Mouse (Mus musculus) common myeloid progenitor, adult 5-6 weeks (primary cell): Measurements from ENCODE around the gene Pde4d. TPM values are rescaled to one million over a fixed set of nuclear protein-coding genes. Genes with fewer than 3 reads are reported as not detected.

Experiments
- ATAC-seq: replicated peaks from 2 replicates; pipeline ENCODE4 v1.8.0; 2016; ENCODE audit warnings: low read depth, mild to moderate bottlenecking, moderate TSS enrichment, inconsistent platforms; ENCODE audit not compliant: poor library complexity, severe bottlenecking
- total RNA-seq: library from RNA; stranded (forward); fragments of 200-1000, 187-1606 nt; gene quantifications from 2 replicates; pipeline ENCODE4 v1.2.3, GENCODE M21; 2017

Pde4d gene
- total RNA-seq, 1 experiment from 2014 or later = 35.8 TPM

GRCm38 (mm10) chr13:109841140-109841822 is 1391.5 kb downstream of the Pde4d start:
- ATAC-seq = no peak

GRCm38 (mm10) chr13:109842982-109843381 is 1393.2 kb downstream of the Pde4d start:
- no peak for ATAC-seq

DNA sequence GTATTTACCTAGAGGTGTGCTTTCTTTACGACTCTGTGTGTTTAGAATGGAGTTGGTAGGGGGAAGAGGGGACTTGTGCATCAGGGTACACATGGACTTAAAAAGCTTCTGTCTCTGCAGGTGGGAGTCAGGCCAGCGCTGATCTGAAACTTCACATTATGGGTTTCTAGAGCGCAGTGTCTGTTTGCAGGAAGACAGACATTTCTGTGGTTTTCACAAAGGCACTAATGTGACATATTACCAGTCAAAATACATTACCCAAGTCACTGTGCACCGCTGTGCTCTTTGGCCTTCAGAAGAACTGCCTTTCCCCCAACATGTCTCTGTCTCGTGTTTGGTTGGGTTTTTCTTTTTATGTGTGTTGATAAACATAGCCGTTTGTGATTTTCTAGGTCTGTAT is 1395.1 kb downstream of the Pde4d start:
- 0 out of 2 replicates have a peak, but pooled peaks have one; percentile 18 for ATAC-seq

GRCm38 (mm10) chr13:109863826-109864225 is 1414.1 kb downstream of the Pde4d start:
- no peak for ATAC-seq

- no peak for ATAC-seq
Measured at GRCm38 (mm10) chr13:109864311-109864710, 1414.6 kb downstream of the Pde4d start.

DNA sequence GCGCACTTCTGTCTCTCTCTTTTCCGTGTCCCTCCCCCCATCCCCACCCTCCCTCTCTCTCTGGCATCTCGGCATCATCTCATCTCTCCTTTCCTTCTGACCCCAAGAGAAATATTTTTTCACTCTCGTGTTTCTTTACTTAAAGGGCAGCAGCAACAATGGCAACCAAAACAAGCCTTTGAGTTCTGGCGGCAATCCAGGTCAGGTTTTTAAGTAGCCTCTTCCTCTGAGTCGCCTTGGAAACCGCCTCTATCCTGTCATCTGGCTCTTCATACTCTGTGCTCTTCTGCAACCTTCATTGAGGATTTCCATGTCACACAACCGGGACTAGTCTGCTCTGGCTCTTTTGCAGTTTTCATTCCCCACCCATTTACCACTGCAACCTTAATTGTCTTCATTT is 1430.6 kb downstream of the Pde4d start:
- no peak for ATAC-seq

DNA sequence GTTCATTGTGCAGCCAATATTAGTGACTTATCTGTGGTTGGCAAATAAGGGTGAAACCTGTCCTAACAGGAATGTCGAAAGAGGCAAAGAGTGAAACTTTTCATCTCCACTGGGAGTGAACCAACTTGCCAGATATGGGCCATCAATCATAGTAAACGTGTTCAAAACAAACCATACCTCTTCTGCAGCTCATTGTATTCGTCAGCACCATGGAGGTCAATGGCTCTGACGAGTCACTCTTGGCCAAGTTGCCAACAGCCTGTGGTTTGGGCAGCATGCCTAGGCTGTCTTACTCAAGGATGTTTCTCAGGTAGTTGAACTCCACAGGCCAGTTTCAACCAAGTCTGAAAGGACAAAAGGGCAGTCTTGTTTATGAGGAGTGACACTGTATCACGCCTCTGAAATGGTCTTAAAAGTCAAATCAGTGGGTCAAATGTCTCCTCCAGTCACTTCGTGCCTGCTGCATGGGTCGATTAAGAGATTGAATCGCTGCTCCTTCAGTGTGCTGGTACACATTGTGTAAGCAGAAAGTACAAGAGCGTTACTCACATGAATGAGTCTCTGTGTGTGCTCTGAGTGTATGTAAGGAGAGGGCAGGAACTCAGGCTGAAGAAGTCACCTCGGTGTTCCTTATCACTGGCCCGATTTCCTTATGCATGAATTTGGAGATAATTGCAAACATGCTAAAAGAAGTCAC is 1431.6 kb downstream of the Pde4d start:
- 0 out of 2 replicates have a peak, but pooled peaks have one; percentile 8 for ATAC-seq

- no peak for ATAC-seq
Measured at GRCm38 (mm10) chr13:109883636-109884035, 1433.9 kb downstream of the Pde4d start.

DNA sequence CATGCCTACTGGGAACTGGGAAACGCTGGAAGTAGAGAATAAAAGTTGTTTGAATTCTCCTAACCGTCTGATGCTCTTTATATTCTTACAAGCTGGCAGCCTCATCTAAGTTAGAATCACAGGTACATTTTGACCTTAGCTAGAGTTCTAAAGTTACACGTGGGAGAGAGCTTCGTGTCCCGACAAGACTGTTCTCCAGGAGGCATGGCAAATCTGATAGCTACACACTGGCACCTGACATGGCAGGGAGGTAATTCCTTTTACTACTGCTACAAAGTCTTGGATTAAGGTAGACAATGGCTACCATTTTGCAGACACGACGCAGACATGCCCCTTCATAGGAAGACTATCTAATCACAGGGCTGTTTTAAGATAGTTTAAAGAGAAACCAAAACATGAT is 1435.1 kb downstream of the Pde4d start:
- no peak for ATAC-seq

DNA sequence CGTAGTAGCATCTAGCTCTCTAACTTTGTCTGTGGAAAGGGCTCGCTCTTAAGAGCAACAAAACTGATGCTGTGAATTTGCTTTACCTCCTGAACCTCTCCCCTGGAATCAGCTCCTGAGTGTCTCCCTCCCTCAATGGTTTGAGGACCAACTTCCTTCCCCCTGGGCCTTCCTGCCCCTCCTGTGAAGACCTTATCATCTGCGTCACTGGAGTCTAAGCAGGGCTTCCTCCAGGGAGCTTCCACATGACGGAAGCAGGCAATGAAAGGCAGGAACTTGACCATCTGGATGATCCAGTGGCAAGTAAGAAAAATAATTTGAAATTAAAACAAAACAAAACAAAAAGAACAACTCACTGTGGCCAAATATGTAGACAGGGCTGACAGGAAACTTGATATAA is 1438.5 kb downstream of the Pde4d start:
- ATAC-seq = peak; percentile 39

- no peak for ATAC-seq
Measured at GRCm38 (mm10) chr13:109891194-109891909, 1441.6 kb downstream of the Pde4d start.

- ATAC-seq = no peak
Measured at GRCm38 (mm10) chr13:109891910-109892265, 1442.1 kb downstream of the Pde4d start.

- no peak for ATAC-seq
Measured at GRCm38 (mm10) chr13:109899442-109900428, 1450.0 kb downstream of the Pde4d start.

- ATAC-seq = no peak
Measured at GRCm38 (mm10) chr13:109901811-109902210, 1452.1 kb downstream of the Pde4d start.

DNA sequence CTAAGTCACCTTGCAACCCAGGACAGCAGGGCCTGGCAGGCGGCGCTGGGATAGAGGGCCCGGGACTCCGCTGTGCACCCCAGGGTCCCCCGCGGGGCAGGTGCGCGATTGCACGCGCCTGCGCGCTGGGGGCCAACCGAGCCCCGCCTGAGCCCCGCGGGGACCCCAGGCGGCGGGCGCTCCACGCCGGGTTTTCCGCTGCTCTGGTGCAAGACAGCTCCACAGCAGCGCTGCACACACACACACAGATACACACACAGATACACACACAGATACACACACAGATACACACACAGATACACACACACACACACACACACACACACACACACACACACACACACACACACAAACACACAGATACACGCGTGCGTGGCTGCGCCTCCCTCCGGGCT is 1452.7 kb downstream of the Pde4d start:
- peak; percentile 34; the same call in 1 of the 2 replicates for ATAC-seq

DNA sequence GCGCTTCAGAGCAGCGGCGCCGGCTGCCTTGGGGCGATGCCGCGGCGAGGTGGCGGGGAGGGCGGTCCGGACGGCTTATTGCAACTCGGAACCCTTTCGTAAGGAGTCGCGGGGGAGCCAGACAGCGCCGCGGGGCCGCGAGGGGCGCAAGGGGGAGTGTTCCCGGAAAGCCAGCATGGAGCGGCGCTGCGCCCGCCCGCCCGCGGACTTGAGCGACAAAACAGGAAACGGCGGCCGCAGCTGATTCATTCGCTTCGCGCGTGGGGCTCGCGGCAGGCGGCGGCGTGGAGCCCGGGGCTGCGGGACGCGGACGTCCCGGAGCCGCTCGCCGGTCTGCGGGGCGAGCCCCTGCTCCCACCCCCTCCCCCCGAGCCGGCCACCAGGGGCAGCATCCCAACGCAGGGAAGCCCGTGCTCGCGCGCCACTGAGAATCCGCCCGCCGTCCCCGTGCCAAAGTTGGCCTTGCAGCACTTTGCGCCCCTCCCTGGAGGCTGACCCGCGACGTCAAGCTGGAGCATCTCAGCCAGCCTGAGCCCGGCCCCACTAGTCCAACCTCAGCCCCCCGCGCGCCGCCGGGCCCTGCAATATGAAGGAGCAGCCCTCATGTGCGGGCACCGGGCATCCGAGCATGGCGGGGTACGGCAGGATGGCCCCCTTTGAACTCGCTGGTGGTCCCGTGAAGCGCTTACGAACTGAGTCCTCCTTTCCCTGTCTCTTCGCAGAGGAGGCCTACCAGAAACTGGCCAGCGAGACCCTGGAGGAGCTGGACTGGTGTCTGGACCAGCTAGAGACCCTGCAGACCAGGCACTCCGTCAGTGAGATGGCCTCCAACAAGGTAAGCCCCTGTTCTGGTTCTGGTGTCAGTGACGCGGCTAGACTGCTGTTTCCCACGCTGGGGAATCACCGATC is 1453.4 kb downstream of the Pde4d start:
- peak; percentile 46 for ATAC-seq

GRCm38 (mm10) chr13:109903764-109904510 is 1454.2 kb downstream of the Pde4d start:
- no peak for ATAC-seq

GRCm38 (mm10) chr13:109906342-109906888 is 1456.7 kb downstream of the Pde4d start:
- no peak for ATAC-seq
